In the genomic region with DNA sequence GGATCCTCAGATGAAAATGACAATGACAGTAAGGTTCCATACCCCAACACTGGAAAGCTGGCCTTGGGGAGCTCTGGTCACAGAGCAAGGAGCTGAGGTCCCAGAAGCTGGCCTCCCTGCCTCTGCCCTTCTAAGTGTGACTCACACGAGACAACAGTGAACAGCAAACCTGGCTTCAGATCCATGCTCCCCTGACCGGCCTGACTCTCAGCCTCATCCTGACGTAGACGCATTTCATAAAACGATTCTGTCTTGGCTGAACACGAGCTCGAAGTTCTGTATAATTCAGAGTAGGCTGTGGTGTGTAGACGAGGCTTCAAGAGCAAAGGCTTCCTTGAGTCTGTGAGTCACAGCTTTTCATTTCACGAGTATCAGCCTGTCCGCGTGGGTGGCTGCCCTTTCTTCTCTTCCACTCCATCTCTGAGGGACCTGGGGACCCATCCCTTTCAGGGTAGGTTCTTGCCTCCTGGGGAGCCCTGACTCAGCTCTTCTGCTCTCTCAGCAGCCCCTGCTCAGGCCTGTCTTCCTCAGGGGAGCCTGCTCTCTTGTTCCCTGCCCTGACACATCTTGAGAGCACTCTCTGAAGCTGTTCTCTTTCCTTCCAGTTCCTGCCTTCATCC, we compare ENCODE assay signal across 9 mouse cellular contexts. TPM values are rescaled to one million over a fixed set of nuclear protein-coding genes. Genes with fewer than 3 reads are reported as not detected.
DNase-seq lines count a peak whose midpoint lies in the region; TF ChIP-seq lines count a peak whose summit lies in the region.
"Had no signal": no experiment of that assay in that cellular context is flagged by ENCODE, and none has a peak within 500 bp of the region (broad histone marks: within the 10 kb centered on the region; RNA-seq: fewer than 3 reads in every experiment).

No protein-coding gene starts in this region.

- H3K4me3 ChIP-seq in layer of hippocampus, adult 2 months = no peak overlapping the region
- H3K4me3 ChIP-seq in left cerebral cortex, adult 2 months = no peak overlapping the region

- H3K27ac ChIP-seq in layer of hippocampus, adult 2 months = peak overlapping the region; percentile 85
- H3K27ac ChIP-seq in left cerebral cortex, adult 2 months = peak overlapping the region; percentile 69

- DNase-seq in layer of hippocampus, adult 2 months (ENCODE audit: low spot score in 2 of 2) = peak in 1 of 2 experiments; percentile 14
- DNase-seq in layer of hippocampus, postnatal 25 days (ENCODE audit: extremely low spot score in 1 of 2, low spot score in 1 of 2) = no peak
- peak; percentile 18 to 32 for DNase-seq in adrenal gland, postnatal 36 days
- peak; percentile 59 to 67 for DNase-seq in left cerebral cortex, adult 2 months (ENCODE audit: extremely low spot score in 1 of 2, low spot score in 2 of 2)
- peak; percentile 30 to 53 for DNase-seq in thymus, adult 18-20 months
- DNase-seq in urinary bladder, adult 2 months (ENCODE audit: low spot score) = no peak
- no peak for DNase-seq in cerebellum, postnatal 25 days
- DNase-seq in layer of hippocampus, adult 9-10 months (ENCODE audit: low spot score) = no peak
- DNase-seq: heart, adult 18-20 months had no signal

- no peak for TF ChIP-seq CTCF in layer of hippocampus, adult 2 months (conservative IDR thresholded peaks at IDR 0.05)
- TF ChIP-seq CTCF in left cerebral cortex, adult 2 months (IDR thresholded peaks at IDR 0.05) = no peak

- intact Hi-C loops in left cerebral cortex, adult 2 months (cut with DNase I) = no loop called here

RNA-seq across cellular contexts. Expression of gene Siah3, which starts 11.2 kb away (rescaled TPM):
- total RNA-seq in layer of hippocampus, adult 2 months (2021) = 1 to 10 TPM; 7.7 to 8.5 TPM
- total RNA-seq in layer of hippocampus, postnatal 25 days (2021) = 10 to 100 TPM in 1 of 2 experiments, 1 to 10 TPM in 1; 7.4 to 10.3 TPM
- under 1 TPM; 0.33 to 0.50 TPM for total RNA-seq in adrenal gland, postnatal 36 days (2021)
- 1 to 10 TPM; 8.2 to 8.3 TPM for total RNA-seq in left cerebral cortex, adult 2 months (2021)
- 0.01 and 0.03 TPM in 2 replicates for polyA plus RNA-seq in urinary bladder, adult 2 months (2012; rRNA removed)
- total RNA-seq: heart, adult 18-20 months had no signal

Comparison
In these comparisons a context has a peak if more than half of its experiments do, and no peak if none do; other contexts are left out.
1. DNase-seq: peak in adrenal gland, postnatal 36 days (2 of 2), left cerebral cortex, adult 2 months (2 of 2) and thymus, adult 18-20 months (2 of 2); none in layer of hippocampus, postnatal 25 days (0 of 2), urinary bladder, adult 2 months (single experiment), cerebellum, postnatal 25 days (0 of 2) and layer of hippocampus, adult 9-10 months (single experiment).
2. RNA of gene Siah3, which starts 11.2 kb away (total RNA-seq): 7.4 to 10.3 TPM in layer of hippocampus, postnatal 25 days, 7.7 to 8.5 TPM in layer of hippocampus, adult 2 months and 8.2 to 8.3 TPM in left cerebral cortex, adult 2 months; 0.33 to 0.50 TPM in adrenal gland, postnatal 36 days; every median in the first group is over 4 times any median in the second.